Mouse (Mus musculus) T-helper 1 cell (primary cell): ENCODE data around the gene Vmn1r60.
"Not testable (repeated sequence)": the region's sequence is repeated elsewhere in the genome, so short reads cannot be mapped to it uniquely, and the experiment has no call there.

ENCODE experiments used
- in situ Hi-C: fragments of 300-600 bp; cut with MboI, MseI; formaldehyde crosslinking; loops from one replicate; pipeline ENCODE4 v1.15.1; 2025; ENCODE audit warnings: high pct_unique_total_duplicates

Gene Vmn1r60

GRCm38 (mm10) chr7:5547217-5547616, at the start of gene Vmn1r60:
Vmn1r60 (minus strand) TSS chr7:5547317.
- in situ Hi-C loops: loop anchor here (10.0 kb wide), 1 partner anchor 132 kb away; the partner anchor contains the start of gene Vmn1r58

- in situ Hi-C loops: loop anchor here (5.0 to 10.0 kb wide), 2 partner anchors 66 to 126 kb away; partner anchors contain the start of gene Vmn1r58
These were observed 6.2 kb downstream of the Vmn1r60 start for GRCm38 (mm10) chr7:5540770-5541436.

- in situ Hi-C loops: not testable (repeated sequence)
These were observed 53.3 kb downstream of the Vmn1r60 start, which contains the start of gene Vmn2r28 for GRCm38 (mm10) chr7:5493856-5494255. Vmn2r28 (minus strand) TSS chr7:5493956.
